Mouse (Mus musculus) CH12F3 (cell line): ENCODE data around the gene Ube2k.

Experiments used
- in situ Hi-C: fragments of 300-500 bp; cut with MboI; formaldehyde crosslinking; loops from 2 replicates; pipeline ENCODE4 v1.14.3; 2020; ENCODE audit warnings: low sequenced_read_pairs

The Ube2k gene

DNA sequence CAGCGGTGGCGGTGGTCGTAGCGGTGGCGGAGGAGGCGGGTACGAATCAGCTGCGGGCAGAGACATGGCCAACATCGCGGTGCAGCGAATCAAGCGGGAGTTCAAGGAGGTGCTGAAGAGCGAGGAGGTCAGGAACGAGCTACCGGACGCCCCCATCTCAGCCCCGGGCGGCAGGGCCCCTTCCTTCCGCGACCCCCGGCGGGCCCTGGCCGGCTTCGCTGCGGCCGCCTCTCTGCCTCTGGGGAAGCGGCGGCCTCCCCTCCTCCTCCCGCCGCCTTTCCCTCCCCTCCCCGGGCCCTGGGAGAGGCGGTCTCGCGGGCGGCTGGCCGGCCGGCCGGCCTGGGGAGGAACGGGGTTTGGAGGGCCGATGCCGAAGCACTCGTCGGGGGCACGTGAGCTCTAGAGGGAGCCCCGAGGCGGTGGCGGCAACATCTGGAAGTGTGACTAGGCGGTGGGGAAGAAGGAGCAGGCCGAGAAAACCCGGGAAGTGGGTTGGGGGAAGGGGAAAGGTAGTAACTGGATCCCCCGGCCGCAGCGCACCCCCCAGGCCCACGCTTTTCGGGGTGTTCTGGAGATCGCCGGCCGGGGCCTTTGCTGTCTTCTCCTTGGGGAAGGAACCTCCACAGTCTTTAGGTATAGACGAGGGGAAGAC, 513 bp downstream of the Ube2k start:
- in situ Hi-C loops, result no loop called here

DNA sequence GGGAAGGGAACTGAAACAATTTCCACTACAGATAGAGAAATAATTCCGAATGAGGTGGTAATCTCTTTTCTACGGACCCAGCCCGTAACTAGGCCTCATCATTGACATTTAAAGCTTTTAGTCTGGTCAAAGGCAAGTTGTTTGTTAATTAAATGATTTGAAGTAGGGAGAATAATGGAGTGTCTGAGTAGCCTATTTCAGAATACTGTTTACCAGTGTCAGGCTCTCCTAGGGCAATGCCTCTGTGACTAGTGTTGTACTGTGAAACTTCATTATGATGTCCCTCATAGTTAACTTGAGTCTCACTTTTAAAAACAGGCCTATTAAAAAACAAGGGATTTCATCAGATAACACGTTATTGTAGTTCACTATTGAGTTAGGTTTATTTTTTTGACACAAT, 1.1 kb downstream of the Ube2k start:
- in situ Hi-C loops, result no loop called here

DNA sequence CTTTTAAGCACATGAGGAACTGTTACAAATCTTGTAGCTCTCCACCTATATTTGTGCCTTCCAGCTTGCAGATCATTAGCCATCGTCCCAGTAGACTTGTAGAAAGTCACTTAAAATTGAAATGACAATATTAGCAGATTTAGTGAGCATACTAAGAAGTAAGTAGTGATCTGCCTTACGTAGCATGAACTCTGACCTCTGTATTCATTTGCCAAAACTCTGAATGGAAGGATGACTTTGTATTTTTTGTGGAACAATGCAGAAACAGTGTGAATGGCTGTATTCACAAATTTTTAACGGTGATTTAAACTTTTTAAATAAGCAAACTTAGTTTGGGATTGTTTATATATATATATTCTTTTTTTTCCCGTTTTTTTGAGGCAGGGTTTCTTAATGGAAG, 1.8 kb downstream of the Ube2k start:
- in situ Hi-C loops, result no loop called here

DNA sequence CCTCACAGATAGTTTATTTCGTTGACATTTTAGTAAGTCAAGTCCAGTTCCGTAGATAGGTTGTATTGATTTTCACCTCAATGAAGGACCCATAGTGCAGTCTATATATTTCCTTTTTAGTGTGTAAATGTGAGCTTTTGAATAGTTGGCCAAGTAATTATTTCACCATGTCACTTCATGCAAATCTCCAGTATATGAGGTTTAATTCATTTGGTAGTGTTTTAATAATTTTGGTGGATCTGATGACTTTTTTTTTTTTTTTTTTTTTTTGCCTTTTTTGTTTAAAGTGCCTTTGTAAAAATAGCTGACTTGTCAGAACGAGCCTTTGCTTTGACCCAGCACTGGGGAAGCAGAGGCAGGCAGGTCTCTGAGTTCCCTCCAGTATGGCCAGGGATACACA, 2.8 kb downstream of the Ube2k start:
- in situ Hi-C loops, result no loop called here

DNA sequence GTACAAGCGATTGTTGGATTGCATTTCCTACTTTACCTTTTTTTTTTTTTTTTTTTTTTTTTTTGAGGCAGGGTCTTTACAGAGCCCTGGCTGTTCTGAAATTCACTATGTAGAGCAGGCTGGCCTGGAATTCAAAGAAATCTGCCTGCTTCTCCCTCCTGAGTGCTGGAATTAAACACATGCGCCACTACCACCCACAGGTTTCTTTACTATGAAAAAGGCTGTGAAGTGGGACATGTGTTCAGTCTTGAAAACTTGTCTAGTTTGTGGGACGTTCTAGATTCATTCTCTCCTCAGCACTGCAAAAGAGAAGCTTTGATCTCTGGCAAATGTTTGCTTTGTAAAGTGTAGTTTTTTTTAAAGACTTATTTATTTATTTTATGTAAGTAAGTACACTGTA, 4.9 kb downstream of the Ube2k start:
- in situ Hi-C loops, result no loop called here

DNA sequence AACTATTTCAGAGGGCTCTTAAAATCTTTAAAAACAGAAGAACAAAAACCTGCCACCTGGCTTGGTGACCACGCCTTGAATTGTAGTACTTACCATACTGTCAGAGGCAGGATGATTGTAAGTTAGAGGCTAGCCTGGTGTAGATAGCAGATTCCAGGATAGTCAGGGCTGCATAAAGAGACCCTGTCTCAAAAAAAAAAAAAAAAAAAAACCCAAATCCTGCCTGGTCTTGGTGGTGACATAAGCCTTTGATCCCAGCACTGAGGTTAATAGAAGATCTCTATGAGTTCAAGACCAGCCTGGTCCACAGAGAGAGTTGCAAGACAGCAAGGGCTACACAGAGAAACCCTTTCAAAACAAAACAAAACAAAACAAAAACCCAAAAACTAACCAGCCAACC, 6.5 kb downstream of the Ube2k start:
- in situ Hi-C loops, result no loop called here

DNA sequence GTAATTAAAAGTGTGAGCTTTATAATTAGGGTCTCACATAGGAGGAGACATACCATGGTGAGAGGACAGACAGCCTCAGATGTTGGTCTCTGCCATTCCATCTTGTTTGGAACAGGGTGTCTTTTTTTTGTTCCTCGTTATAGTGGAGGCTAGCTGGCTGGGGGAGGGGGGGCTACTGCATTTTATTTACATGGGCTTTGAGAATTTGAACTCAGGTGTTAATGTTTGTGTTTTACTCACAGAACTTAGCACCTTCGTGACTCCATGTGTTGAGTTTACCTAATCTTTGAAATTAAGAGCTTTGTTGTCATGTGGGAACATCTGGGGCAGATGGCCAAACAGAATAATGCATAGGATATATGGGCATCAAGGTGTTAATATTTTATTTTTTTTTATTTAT, 7.6 kb downstream of the Ube2k start:
- in situ Hi-C loops, result no loop called here

DNA sequence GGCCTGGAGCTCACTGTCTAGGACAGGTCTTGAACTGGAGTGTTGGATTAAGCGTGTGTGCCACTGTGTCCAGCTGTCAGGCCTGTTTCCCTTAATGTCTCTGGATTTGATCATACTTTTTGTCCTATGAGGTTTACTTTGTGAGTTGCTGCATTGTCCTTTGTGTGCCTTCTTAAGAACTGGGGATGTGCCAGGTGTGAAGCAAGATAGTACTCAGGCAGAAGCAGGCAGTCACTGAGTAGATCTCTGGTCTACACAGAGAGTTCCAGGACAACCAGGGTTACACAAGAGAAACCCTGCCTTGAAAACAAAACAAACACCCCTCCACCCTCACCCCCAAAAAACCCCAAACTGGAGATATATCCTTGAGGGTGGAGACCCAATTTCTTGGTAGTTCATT, 12.6 kb downstream of the Ube2k start:
- in situ Hi-C loops, result no loop called here

DNA sequence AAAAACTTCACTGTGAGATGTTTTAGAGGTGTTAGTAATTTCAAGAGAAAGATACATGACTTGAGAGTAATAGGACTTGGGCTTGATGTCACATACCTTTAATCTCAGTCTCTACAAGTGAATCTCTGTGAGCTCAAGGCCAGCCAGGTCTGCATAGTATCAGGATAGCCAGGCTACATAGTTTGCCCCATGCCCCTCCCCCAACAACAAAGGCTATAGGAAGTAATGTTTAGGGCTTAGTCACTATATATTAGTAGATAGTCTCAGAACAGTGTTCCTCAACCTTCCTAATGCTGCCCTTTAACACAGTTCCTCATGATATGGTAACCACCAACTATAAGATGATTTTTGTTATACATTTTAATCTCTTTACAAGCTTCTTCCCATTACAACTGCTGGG, 20.1 kb downstream of the Ube2k start:
- in situ Hi-C loops, result no loop called here

DNA sequence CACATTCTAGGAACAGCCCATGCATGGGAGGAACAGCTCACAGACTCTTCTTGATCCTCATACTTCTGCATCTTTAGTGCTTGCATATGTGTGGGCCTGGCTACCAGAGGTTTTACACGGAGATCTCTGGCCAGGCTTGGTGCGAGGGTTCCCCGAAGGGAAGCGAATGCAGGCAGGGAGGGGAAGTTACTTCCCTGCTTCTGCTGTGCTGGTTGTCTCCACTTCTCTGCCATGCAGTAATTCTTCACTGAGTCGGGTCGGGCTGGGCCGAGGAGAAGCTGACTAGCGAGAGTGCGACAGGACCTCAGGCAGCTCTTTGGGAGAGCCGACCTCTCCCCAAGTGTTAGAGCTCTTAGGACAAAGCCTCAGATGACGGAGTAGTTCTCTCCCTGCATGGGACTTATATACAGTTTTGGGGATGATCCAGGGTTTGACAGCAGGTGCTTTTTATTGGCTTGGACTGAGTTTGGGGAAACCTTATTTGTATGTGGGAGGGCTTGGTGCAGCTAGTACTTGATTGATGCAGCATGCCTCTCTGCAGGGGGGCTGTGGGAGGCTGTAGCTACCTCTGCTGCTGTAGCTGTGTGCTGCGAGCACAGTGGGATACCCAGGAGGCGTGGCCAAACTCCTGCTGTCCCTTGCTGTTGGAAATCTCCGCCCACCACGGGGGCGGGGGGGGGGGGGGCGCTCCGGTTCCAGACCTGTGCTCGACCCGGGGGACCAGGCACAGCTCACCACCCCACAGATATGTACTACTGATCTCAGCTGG, 24.3 kb downstream of the Ube2k start:
- in situ Hi-C loops, result no loop called here

DNA sequence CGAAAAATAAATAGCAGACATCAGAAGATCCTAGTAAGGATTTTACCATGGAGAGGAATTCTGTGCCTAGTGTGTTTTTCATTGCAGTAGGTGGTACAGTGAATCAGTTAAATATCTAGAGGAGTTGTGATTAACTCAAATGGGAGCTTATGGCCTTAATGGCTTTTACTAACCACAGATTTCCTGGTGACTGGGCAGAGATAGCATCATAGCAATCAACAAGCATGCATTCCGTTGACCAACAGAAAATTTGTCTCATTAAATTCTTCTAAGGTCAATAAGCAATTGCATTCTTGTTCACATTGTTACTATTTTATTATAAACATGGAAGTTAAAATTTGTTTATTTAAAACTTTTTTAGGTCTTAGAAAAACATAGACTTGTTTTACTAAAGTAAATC, 28.5 kb downstream of the Ube2k start:
- in situ Hi-C loops, result no loop called here

DNA sequence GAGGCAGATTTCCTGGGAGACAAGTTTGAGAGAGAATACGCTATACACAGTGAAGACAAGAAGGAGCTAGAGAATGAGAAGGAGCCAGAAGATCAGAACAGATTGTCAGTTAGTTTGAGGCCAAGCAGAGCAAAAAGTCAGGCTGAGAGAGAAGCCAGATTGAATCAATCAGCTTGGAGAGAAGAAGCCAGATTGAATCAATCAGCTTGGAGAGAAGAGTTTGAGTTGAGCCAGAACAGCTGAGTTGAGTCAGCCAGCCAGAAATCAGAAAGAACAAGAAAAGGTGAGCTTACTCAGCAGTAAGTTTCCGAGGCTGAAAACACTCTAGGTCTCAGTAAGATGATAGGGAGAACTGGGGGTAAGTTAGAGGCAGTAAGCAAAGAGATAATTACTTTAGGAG, 37.8 kb downstream of the Ube2k start:
- in situ Hi-C loops, result no loop called here

DNA sequence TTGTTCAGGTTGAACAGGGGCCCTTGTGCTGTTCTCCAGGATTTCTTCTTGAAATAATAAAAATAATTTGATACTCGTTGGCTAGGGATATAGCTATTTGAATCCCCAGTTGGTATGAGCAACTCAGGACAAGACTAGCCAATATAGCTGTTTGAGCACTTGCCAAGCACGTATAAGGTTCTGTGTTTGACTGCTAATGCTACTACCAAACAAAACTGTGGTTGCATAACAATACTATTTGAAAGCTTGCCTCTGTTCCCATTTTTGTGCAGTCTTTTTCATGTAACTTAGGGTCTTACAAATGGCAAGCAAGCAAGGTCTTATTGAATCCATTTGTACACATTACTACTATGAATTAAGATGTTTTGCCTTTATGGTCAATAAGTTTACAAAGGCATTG, 38.9 kb downstream of the Ube2k start:
- in situ Hi-C loops, result no loop called here

DNA sequence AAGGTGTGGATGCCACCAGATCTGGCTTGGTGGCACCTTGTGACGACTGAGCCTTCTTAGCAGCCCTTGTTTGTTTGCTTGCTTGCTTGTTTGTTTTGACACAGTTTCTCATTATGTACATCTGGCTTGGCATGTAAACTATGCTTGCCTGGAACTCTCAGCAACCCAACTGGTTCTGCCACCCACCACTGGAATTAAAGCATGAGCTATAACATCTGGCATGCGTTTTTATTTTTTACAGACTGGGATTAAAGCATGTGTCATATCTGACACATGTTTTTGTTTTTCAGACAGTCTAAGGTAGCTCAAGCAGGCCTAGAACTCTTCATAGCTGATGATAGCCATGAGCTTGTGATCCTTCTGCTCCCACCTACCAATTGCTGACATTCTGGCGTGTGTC, 41.5 kb downstream of the Ube2k start:
- in situ Hi-C loops, result no loop called here

DNA sequence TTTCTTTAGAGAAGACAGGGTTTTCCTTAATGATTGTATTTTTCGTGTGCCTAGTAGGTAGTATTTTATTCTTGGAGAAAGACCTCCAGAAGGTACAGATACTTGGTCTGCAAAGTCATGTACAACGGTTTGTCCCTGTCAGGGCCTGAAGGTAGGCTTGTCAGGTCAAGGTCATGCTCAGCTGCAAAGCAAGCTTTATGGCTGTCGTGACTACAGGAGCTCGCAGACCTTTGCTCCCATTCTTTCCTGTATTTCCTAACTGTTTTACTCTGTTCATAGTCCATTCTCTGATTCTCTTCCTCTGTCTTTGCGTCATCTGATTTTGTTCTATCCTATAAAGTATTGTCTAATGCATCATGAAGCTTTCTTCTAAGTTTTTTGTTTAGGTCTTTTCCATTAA, 49.3 kb downstream of the Ube2k start:
- in situ Hi-C loops, result no loop called here

DNA sequence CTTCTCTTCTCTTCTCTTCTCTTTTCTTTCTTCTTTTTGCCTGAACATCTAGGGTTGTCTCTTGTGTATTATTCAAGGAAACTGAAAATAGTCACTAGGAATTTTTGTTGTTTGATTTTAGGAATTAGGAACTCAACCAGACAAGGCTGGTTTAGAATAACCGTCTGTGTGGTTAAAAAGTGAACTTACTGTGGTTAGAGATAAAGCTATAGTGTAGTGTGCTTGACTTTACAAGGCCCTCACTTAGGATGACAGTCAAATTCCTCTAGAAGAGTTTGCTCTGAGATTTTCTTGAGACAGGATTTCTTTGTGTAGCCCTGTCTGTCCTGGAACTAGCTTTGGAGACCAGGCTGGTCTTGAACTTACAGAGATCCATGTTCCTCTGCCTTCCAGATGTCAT, 53.2 kb downstream of the Ube2k start:
- in situ Hi-C loops, result no loop called here

DNA sequence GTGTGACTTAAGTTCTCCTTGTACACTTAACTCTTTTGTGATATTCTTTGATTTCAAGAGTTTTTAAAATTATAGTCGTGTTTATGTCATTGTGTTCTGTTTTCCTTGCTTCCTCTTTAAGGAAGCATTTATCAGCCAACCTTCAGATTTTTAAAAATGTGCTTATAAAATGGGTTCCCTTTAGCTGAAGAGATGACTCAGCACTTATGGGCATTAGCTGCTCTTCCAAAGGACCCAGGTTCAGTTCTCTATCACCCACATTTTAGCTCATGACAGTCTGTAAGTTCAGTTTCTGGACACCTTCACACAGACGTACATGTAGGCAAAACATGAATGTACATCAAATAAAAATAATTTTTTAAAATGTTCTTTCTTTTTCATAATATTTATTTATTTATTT, 55.4 kb downstream of the Ube2k start:
- in situ Hi-C loops, result no loop called here

DNA sequence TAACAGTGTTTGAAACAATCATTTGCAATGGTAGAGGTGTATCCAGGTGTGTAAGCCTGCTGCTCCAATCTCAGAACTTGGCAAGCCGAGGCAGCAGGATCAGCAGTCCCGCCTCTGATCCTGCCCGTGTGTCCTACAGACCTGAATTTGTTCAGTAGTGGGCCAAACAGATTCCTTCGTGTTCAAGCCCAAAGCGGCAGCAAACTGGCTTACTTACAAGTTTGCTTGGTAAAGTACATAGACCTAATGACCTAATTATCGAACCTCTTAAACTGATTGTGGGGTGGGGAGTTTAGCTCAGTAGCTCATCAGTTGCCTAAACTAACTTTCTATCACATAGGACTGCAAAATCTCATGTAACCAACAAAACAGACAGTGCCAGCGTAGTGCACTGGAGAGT, 62.6 kb downstream of the Ube2k start:
- in situ Hi-C loops, result no loop called here

DNA sequence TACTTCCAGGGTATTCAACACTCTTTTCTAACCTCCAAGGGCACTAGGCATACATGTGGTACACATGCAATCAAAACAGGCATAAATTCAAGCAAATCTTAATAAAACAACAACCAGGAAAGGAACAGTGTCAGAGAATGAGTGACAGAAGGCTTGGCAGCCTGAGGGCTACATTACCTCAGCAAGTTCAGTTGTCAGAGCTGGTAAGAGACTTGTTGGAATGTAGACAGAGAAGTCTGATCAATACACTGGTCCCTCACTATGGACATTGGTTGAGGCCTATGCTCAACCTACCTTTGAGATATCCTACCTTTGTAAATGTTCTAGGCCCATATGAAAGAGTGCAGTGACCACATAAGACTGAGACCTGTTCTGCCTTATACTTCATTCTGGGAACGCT, 69.8 kb downstream of the Ube2k start:
- in situ Hi-C loops, result no loop called here

DNA sequence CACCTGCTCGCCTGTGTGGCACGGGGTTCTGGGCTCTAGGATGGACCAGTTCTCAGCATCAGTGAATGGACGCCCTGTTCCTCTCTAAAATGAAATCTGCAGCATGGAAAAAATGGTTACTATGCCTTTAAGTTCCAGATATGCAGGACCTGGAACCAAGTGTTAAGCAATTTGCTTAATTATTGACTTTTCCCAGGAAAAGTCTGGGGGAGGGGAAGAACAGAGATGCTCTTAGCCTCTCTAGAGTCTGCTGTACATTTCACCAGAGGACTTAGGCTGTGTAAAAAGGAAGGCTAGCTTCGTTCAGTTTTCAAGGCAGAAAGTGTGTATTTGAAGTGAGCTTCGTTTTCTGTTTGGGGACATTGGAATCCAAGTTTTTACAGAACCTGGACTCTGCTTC, 72.7 kb downstream of the Ube2k start:
- in situ Hi-C loops, result no loop called here

DNA sequence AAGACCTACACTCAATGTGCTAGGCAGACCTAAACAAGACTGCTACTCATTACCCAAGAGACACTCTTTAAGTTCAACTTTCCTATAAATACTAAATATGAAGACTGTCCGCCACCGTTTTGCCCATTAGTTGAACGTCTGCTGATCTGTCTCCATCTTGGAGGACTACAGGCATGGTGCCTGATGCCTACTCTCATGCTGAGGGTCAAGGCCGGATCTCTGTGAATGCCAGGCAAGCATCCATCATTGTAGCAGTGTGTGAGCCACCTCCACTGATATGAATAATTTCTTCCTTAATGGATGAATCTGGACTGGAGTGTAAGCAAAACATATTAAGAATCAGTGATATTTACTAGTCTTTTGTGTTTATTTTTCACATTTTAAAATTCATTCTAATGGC, 73.5 kb downstream of the Ube2k start:
- in situ Hi-C loops, result no loop called here

DNA sequence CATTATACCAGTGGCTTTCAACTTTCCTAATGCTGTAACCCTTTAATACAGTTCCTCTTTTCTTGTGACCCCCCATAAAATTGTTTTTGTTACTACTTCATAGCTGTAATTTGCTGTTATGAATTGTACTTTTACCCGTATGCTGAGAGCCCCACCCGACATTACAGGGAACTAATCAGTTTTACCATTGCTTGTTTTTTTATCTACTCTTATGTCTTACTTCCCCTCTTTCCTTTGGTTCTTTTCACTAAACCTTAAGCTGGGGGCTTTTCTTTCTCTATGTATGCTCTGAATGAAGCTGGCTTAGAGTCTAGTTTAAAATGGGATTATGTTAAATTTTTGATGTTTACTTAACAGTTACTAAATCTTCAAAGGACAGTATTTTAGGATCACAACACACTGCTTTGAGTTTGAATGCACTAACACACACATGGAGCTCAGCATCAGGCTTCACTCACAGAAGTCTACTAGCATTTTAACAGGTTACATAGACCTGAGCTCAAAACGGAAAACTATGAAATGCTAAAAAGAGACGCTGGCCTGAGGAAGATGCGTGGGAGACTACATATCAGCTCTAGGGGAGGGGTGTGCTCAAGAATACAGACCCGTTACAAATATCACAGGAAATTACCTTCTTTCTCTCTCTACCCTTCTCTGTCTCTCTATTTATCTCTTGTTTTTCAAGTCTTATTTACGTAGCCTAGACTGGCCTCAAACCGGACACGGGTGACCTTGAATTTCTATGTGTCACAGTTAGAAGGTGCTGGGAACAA, 76.3 kb downstream of the Ube2k start:
- in situ Hi-C loops, result no loop called here
